Mouse (Mus musculus): ENCODE results near the gene Ptprn2.
A peak's percentile ranks its signal among the peaks of the same experiment; 100 is the strongest.

Ptprn2 gene

GRCm38 (mm10) chr12:117239927-117240715, 754.6 kb downstream of the Ptprn2 start:
- no peak for DNase-seq

GRCm38 (mm10) chr12:117242181-117242580, 756.7 kb downstream of the Ptprn2 start:
- no peak for DNase-seq

GRCm38 (mm10) chr12:117245885-117246478, 760.5 kb downstream of the Ptprn2 start:
- no peak for DNase-seq

- no peak for DNase-seq
These were observed 764.9 kb downstream of the Ptprn2 start for GRCm38 (mm10) chr12:117250465-117250864.

- no peak for DNase-seq
These were observed 766.3 kb downstream of the Ptprn2 start for GRCm38 (mm10) chr12:117251663-117252425.

- no peak for DNase-seq
These were observed 766.9 kb downstream of the Ptprn2 start for GRCm38 (mm10) chr12:117252426-117252779.

GRCm38 (mm10) chr12:117254356-117254755, 768.8 kb downstream of the Ptprn2 start:
- no peak for DNase-seq

GRCm38 (mm10) chr12:117255325-117255724, 769.8 kb downstream of the Ptprn2 start:
- no peak for DNase-seq

GRCm38 (mm10) chr12:117255776-117256342, 770.3 kb downstream of the Ptprn2 start:
- DNase-seq, result no peak

GRCm38 (mm10) chr12:117256849-117257204, 771.3 kb downstream of the Ptprn2 start:
- no peak for DNase-seq

GRCm38 (mm10) chr12:117257205-117257920, 771.8 kb downstream of the Ptprn2 start:
- no peak for DNase-seq

- DNase-seq, result no peak
These were observed 772.5 kb downstream of the Ptprn2 start for GRCm38 (mm10) chr12:117257921-117258497.

GRCm38 (mm10) chr12:117260391-117261164, 775.1 kb downstream of the Ptprn2 start:
- DNase-seq, result no peak

GRCm38 (mm10) chr12:117261165-117261440, 775.6 kb downstream of the Ptprn2 start:
- no peak for DNase-seq

GRCm38 (mm10) chr12:117262003-117262402, 776.5 kb downstream of the Ptprn2 start:
- peak; percentile 83 for DNase-seq

- peak; percentile 56 for DNase-seq
These were observed 777.6 kb downstream of the Ptprn2 start for GRCm38 (mm10) chr12:117263081-117263480.

GRCm38 (mm10) chr12:117265211-117265610, 779.7 kb downstream of the Ptprn2 start:
- DNase-seq, result no peak

- no peak for DNase-seq
These were observed 783.1 kb downstream of the Ptprn2 start for GRCm38 (mm10) chr12:117268543-117269172.

GRCm38 (mm10) chr12:117269310-117269709, 783.8 kb downstream of the Ptprn2 start:
- DNase-seq, result no peak

- DNase-seq, result no peak
These were observed 784.7 kb downstream of the Ptprn2 start for GRCm38 (mm10) chr12:117270199-117270598.

GRCm38 (mm10) chr12:117273166-117273565, 787.6 kb downstream of the Ptprn2 start:
- no peak for DNase-seq
